Mouse (Mus musculus) embryonic facial prominence, embryonic 13.5 days (tissue): ENCODE results near the gene Casp2. TPM values are rescaled to one million over a fixed set of nuclear protein-coding genes. Genes with fewer than 3 reads are reported as not detected.

Experiments used
- ATAC-seq: fragments of 200-750 bp; cut with Nextera tagmentation; 2 replicates; pipeline ENCODE4 v1.8.0; 2017; ENCODE audit warnings: low read depth; ENCODE audit not compliant: insufficient number of reproducible peaks, insufficient read depth, low FRiP score, low TSS enrichment
- H3K27ac ChIP-seq: fragments of 300-500 bp; sonication (generic); 2 replicates; pipeline ENCODE4 v1.5.1; 2015; ENCODE audit warnings: moderate library complexity, mild to moderate bottlenecking, inconsistent platforms
- H3K27me3 ChIP-seq: fragments of 300-500 bp; sonication (generic); 2 replicates; pipeline ENCODE4 v1.6.1; 2015; ENCODE audit warnings: mild to moderate bottlenecking, inconsistent platforms
- H3K36me3 ChIP-seq: fragments of 300-500 bp; sonication (generic); 2 replicates; pipeline ENCODE4 v1.6.1; 2015; ENCODE audit warnings: mild to moderate bottlenecking, inconsistent platforms
- H3K4me1 ChIP-seq: fragments of 300-500 bp; sonication (generic); 2 replicates; pipeline ENCODE4 v1.6.1; 2015; ENCODE audit warnings: inconsistent platforms
- H3K4me2 ChIP-seq: fragments of 300-500 bp; sonication (generic); 2 replicates; pipeline ENCODE4 v1.6.1; 2015; ENCODE audit warnings: moderate library complexity, mild to moderate bottlenecking, inconsistent platforms
- H3K4me3 ChIP-seq: fragments of 300-500 bp; sonication (generic); 2 replicates; pipeline ENCODE4 v1.5.1; 2015; ENCODE audit warnings: mild to moderate bottlenecking, inconsistent platforms
- H3K9ac ChIP-seq: fragments of 300-500 bp; sonication (generic); 2 replicates; pipeline ENCODE4 v1.6.1; 2015; ENCODE audit warnings: mild to moderate bottlenecking, inconsistent platforms
- H3K9me3 ChIP-seq: fragments of 300-500 bp; sonication (generic); 2 replicates; pipeline ENCODE4 v1.6.1; 2016; ENCODE audit warnings: inconsistent platforms
- WGBS: fragments of 180-500 bp; shearing (Covaris S2); methylation state at CpG from one replicate; pipeline ENCODE4 v1.1.7; 2015; ENCODE audit warnings: mixed read lengths; 5-methylcytosine and 5-hydroxymethylcytosine counted together
- polyA plus RNA-seq: library from polyadenylated mRNA; unstranded; fragments of >200 nt; fragmentation: Nextera tagmentation; extraction: Ambion mirVana; gene quantifications from 2 replicates; pipeline ENCODE4 v1.2.1, GENCODE M21; 2015

The Casp2 gene
- polyA plus RNA-seq, 1 experiment from 2014 or later: 59.5 TPM

- H3K9me3 ChIP-seq: no peaks in the 10 kb centered on the region
- peak overlapping the region; percentile 94 for H3K4me2 ChIP-seq
- H3K27ac ChIP-seq: no peak overlapping the region
- peaks cover 18% of the 10 kb centered on the region for H3K4me1 ChIP-seq
- WGBS: 3% methylated on average over 7 of the region's 7 CpGs
- H3K27me3 ChIP-seq: peaks cover 34% of the 10 kb centered on the region
- peak overlapping the region; percentile 74; the same call in 1 of the 2 replicates for H3K9ac ChIP-seq
- no peak for ATAC-seq
- peak overlapping the region; percentile 65 for H3K4me3 ChIP-seq
- no peaks in the 10 kb centered on the region for H3K36me3 ChIP-seq
Observed at GRCm38 (mm10) chr6:42325268-42325609, 60.5 kb downstream of the Casp2 start.

- Histone ChIP-seq H3K9ac (no peak overlapping the region), H3K9me3 (no peaks in the 10 kb centered on the region), H3K36me3 (no peaks in the 10 kb centered on the region), H3K4me2 (no peak overlapping the region), H3K4me1 (peaks cover 17% of the 10 kb centered on the region), H3K27me3 (peaks cover 28% of the 10 kb centered on the region), H3K27ac (no peak overlapping the region), H3K4me3 (no peak overlapping the region)
- WGBS: 92% methylated on average over 3 of the region's 3 CpGs
- ATAC-seq: no peak
Observed at GRCm38 (mm10) chr6:42326509-42326908, 61.7 kb downstream of the Casp2 start.

GRCm38 (mm10) chr6:42328757-42329156 is 64.0 kb downstream of the Casp2 start:
- Histone ChIP-seq H3K36me3 (no peaks in the 10 kb centered on the region), H3K9me3 (no peaks in the 10 kb centered on the region), H3K4me1 (peaks cover 3% of the 10 kb centered on the region), H3K9ac (no peak overlapping the region), H3K27me3 (peaks cover 6% of the 10 kb centered on the region), H3K4me3 (no peak overlapping the region), H3K27ac (no peak overlapping the region), H3K4me2 (no peak overlapping the region)
- no peak for ATAC-seq
- 79% methylated on average over 3 of the region's 3 CpGs for WGBS

GRCm38 (mm10) chr6:42330216-42330615 is 65.4 kb downstream of the Casp2 start:
- no peak for ATAC-seq
- WGBS: 75% methylated on average over 3 of the region's 3 CpGs
- no peak overlapping the region for H3K4me3 ChIP-seq
- H3K27me3 ChIP-seq: no peaks in the 10 kb centered on the region; the same call in 1 of the 2 replicates
- no peaks in the 10 kb centered on the region for H3K4me1 ChIP-seq
- H3K4me2 ChIP-seq: no peak overlapping the region
- no peaks in the 10 kb centered on the region for H3K36me3 ChIP-seq
- no peak overlapping the region for H3K27ac ChIP-seq
- H3K9me3 ChIP-seq: no peaks in the 10 kb centered on the region
- H3K9ac ChIP-seq: no peak overlapping the region

GRCm38 (mm10) chr6:42330946-42331345 is 66.2 kb downstream of the Casp2 start:
- no peaks in the 10 kb centered on the region for H3K4me1 ChIP-seq
- no peak overlapping the region for H3K9ac ChIP-seq
- H3K27me3 ChIP-seq: no peaks in the 10 kb centered on the region
- no peak overlapping the region for H3K4me3 ChIP-seq
- H3K36me3 ChIP-seq: no peaks in the 10 kb centered on the region
- ATAC-seq: no peak
- no peaks in the 10 kb centered on the region for H3K9me3 ChIP-seq
- 81% methylated on average over 3 of the region's 3 CpGs for WGBS
- H3K27ac ChIP-seq: no peak overlapping the region
- no peak overlapping the region for H3K4me2 ChIP-seq

Other genes with a start within 250 kb of the Casp2 start
- gene Sva, start 226.6 kb upstream of the Casp2 start, polyA plus RNA-seq: not detected in 2 replicates
- not detected in 2 replicates for gene Tas2r139, start 124.0 kb upstream of the Casp2 start, polyA plus RNA-seq
- gene Tas2r144, start 49.7 kb upstream of the Casp2 start, polyA plus RNA-seq: not detected in 2 replicates
- 26.5 and 30.2 TPM in 2 replicates for gene Gstk1, start 19.1 kb upstream of the Casp2 start, polyA plus RNA-seq
- 0.96 and 1.7 TPM in 2 replicates for gene Tmem139, start 3.0 kb upstream of the Casp2 start, polyA plus RNA-seq
- 0.13 and 0.45 TPM in 2 replicates for gene Clcn1, start 21.7 kb downstream of the Casp2 start, polyA plus RNA-seq
- 0.36 and 0.60 TPM in 2 replicates for gene Fam131b, start 59.7 kb downstream of the Casp2 start, polyA plus RNA-seq
- 77.2 and 81.0 TPM in 2 replicates for gene Zyx, start 84.6 kb downstream of the Casp2 start, polyA plus RNA-seq
- 10.5 and 10.8 TPM in 2 replicates for gene Epha1, start 108.3 kb downstream of the Casp2 start, polyA plus RNA-seq
- not detected in 2 replicates for gene Tas2r143, start 135.3 kb downstream of the Casp2 start, polyA plus RNA-seq
- not detected in 2 replicates for gene Tas2r135, start 140.4 kb downstream of the Casp2 start, polyA plus RNA-seq
- not detected in 2 replicates for gene Tas2r126, start 169.6 kb downstream of the Casp2 start, polyA plus RNA-seq
- not detected in 2 replicates for gene Olfr458, start 200.2 kb downstream of the Casp2 start, polyA plus RNA-seq
- gene Olfr457, start 211.3 kb downstream of the Casp2 start, polyA plus RNA-seq: not detected in 2 replicates
- gene Olfr456, start 222.2 kb downstream of the Casp2 start, polyA plus RNA-seq: not detected in 2 replicates